Mouse (Mus musculus): ENCODE measurements around the gene Fam189a2.

Fam189a2 gene

DNA sequence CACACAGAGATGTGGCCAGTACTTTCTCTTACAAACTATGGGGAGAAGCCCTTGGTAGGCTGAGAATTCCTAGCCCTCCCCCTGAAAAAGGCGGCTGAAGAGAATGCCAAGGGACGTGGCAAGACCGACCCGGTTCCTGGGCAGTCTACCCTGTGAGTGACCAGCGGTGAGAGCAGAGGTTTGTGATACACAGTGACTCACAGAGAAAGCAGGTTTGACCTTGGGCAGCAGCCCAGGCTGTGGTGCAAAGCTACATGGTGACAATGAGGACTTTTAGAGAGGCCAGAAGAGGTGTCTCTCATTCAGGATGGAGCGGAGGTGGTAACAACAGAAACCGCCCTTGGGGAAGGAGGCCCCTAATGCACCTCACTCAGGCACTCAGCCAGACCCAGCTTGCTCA, 59.4 kb downstream of the Fam189a2 start:
- no peak for DNase-seq (ENCODE audit: low spot score)

DNA sequence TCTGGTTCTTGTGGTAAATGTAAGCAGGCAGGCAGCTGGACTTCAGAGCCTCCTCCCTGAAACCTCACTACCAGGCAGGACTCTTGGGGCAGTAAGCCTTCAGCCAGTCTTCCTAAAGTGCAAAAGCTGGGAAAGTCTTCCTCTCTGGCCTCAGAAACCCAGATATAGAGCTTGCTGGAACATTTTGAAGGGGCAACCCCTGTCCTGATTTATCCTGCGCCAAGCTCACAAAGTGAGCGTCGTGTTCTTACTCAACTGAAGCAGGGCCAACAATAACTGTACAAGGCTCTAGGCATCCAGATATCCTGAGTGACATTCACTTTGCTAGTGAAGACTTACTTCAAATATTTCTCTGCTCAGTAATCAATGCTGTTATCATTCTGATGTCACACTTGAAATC, 60.4 kb downstream of the Fam189a2 start:
- no peak for DNase-seq (ENCODE audit: low spot score)

DNA sequence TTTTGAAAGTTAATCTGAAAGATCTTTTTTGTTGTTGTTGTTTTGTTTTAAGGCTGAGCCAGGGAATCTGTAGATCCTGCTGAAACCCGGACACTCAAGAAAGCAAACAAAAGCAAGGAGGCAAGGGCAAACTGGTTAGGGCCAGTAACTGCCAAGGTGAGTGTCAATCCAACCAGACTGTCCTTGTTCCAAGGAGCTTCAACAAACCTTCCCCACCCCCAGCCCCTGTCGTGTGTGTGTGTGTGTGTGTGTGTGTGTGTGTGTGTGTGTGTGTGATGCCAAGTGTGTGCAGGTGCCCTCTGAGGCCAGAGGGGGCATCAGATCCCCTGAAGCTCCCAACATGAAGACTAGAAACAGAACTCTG, 62.0 kb downstream of the Fam189a2 start:
- DNase-seq (ENCODE audit: low spot score): no peak

DNA sequence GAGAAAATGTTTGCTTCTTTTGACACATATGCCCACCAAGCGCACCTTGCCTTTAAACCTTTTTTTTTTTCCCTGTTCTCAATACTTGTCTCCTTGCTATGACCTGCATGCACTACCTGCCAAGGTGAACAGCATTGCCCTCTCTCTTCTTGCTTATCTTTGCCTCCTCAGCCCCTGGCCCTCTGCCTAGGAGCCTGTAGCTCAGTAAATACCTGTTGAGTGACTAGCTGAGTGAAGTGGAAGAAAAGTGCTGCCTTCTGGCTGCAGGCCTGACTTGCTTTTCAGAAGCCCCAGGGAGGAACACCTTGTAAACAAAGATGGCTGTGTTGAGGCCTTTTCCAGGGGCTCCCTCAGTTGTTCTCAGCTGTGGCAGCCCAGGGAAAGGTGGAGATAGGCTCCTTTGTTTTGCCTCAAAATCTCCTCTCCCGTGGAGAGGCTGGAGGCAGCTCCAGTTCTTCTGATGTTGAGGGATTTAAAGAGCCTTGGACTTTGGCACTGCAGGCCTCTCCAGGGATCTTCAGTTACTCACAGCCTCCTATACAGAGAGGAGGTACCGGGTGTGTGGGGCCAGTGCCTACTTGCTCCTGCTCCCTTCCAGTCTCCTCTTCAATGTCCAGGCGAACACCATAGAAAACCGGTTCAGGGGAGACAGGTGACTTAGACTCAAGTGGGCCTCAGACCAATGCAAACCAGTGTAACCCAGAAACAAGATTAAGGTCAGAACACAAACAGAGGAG, 62.5 kb downstream of the Fam189a2 start:
- DNase-seq (ENCODE audit: low spot score): no peak

DNA sequence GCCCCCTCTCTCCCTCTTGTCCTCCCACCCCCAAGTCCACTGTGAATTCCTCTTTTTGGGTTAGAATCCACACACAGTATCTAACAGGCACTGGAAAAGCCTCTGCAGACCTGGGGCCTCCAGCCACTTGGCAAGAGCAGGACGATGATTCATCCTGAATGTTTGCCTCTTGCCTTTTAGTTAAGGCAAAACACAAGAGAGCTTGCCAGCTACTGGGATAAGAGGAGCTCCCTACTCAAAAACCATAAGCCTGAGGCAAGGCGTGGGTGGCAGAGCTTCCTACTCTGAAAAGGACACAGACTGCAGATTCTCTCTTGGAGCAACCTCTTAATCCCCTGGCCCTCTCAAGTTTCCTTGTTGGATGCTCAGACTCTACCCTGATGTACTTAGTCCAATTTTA, 63.7 kb downstream of the Fam189a2 start:
- peak; percentile 84 for DNase-seq (ENCODE audit: low spot score)

DNA sequence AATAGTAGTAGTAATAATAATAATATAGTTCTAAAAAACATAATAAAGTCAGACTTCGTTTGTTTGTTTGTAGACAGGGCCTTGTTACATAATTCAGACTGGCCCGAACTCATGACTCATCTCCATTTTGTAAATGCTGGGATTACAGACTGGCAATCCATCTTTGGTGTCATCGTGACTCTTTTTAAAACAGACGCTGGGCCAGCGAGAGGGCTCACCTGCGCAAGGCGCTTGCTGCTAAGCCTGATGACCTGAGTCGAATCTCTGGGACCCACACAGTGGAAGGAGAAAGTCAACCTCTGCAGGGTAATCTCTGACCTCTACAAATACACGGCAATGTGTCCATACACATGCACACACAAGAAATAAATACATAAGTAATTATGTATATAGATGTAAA, 64.4 kb downstream of the Fam189a2 start:
- DNase-seq (ENCODE audit: low spot score): no peak

DNA sequence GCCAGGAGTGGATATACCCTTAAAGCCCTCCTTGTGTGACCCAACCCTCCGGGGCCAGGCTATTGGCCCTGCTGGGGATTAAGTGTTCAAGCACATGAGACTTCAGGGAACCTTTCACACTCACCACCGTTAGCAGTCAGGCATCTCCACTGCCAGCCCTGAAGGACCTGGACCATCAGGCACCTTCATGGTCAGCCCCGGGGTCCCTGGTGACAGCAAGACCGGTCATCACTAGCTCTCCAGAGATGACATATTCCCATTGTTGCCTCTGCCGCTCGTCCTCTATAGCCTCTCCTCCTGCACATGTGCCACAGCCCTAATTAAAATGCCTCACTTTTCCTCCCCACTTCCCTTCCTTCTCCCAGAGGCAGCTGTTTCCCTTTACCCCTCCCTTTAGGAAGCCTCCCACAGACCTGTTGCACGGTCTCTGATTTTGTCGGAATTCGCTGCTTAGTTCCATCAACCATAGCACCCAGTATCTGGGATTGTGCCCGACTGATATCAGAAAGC, 66.4 kb downstream of the Fam189a2 start:
- DNase-seq (ENCODE audit: low spot score): no peak

DNA sequence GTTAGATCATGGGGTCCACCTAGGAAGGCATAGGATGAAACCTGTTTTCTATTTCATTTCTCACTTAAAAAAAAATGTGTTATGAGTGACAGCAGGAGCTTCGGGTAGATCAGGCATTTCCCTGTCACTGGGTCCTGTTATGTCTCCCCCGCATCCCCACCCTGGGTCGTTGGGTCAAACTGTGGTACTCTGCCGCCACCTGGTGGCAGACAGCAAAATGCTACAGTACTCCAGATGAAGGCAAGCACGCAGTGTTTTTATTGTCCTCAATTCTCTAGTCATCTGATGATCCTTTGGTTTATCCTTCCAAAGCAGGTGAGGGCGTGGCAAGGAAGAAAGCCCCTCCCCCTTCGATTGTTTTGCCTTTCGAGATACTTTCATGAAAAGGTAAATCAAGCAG, 69.3 kb downstream of the Fam189a2 start:
- DNase-seq (ENCODE audit: low spot score): peak; percentile 50

DNA sequence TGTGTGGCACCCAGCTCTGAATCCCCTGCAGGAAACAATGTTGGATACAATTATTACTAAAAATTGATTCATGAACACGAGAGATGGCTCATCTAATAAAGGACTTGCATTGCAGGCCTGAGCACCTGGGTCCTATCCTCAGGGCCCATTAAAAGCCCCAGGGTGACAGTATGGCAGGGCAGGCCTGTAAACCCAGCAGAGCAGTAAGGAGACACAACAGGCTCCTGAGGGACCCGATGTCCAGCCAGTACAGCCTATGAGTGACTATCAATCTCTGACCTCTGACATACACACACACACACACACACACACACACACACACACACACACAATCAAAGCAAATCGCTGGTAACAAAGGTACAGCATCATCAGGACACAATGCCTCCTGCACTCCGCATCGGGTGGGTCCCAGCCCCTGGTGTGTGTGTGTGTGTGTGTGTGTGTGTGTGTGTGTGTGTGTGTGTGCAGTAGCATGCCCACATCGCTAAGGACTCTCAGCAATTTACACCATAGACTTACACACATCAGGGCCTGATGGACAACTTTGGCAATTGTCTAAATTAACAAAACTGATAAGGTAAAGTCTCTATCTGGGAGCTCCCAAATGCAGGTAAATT, 69.9 kb downstream of the Fam189a2 start:
- DNase-seq (ENCODE audit: low spot score): no peak

DNA sequence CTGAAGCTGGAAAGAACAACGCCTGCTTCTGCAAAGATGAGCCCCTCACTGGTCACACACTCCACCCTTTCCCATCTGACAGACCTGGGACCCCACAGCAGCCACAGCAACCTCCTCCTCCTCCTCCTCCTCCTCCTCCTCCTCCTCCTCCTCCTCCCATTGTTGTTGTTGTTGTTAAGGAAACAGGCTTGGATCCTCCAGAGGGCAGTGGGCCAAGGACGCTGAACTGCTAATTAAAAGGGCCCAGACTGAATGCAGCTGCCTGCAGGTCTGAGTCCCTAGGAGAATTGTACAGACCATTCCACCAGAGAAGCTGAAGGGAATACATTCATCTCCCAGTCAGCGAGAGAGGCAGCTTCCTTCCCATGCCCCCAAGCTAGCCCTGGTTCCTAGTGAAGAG, 70.5 kb downstream of the Fam189a2 start:
- peak; percentile 42 for DNase-seq (ENCODE audit: low spot score)

DNA sequence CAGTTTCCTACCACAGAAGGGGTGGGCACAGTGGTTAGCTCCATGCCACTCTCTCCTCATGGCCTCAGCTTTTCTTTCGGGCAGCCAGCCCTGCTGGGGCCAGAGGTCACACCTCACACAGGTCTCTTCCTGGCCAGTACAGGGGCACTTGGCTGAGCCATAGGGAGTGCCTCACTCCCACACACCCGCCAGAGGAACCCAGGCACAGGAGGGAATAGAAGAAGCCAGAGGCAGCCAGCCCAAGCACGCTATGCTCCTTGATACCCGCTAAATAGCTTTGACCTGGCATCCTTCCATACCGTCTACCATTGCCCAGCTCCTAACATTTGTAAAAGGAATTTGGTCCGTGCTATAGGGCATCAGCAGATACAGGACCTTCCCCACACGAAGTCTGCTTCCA, 70.9 kb downstream of the Fam189a2 start:
- peak; percentile 44 for DNase-seq (ENCODE audit: low spot score)

DNA sequence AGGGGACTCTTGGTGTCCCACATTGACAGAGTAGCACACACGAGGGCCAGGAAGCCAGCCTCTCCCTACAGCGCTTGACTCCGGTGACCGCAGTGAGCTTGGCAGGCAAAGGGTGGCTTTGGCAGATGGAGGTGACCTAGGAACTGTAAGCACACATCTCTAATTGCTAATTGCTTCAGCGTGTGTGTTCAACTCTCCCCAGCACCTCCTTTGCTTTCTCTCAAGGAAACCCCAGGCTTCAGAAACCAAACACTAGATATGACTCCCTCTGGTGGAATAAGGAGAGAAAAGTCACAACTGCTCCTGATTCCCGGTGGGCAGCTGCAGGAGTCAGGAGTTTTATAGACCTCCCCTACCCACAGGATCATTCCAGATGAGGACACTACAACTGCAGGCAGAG, 71.9 kb downstream of the Fam189a2 start:
- no peak for DNase-seq (ENCODE audit: low spot score)

DNA sequence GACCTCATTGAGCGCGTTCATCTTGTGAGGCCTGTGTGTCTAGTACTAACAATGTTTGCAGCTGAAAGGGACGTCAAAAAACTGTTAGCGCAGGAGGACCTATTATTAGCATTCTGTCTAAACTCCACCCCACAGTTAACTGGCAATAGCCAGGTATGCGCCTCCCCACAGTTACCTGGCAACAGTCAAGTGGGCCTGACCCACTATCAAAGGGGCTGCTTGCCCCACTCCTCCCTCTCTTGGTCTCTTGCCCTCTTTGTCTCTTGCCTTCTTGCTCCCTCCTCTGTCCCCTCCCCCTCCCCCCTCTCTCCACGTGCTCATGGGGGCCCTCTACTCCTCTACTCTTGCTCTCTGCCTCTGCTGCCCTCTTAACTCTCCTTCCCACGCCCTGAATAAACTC, 73.3 kb downstream of the Fam189a2 start:
- no peak for DNase-seq (ENCODE audit: low spot score)

DNA sequence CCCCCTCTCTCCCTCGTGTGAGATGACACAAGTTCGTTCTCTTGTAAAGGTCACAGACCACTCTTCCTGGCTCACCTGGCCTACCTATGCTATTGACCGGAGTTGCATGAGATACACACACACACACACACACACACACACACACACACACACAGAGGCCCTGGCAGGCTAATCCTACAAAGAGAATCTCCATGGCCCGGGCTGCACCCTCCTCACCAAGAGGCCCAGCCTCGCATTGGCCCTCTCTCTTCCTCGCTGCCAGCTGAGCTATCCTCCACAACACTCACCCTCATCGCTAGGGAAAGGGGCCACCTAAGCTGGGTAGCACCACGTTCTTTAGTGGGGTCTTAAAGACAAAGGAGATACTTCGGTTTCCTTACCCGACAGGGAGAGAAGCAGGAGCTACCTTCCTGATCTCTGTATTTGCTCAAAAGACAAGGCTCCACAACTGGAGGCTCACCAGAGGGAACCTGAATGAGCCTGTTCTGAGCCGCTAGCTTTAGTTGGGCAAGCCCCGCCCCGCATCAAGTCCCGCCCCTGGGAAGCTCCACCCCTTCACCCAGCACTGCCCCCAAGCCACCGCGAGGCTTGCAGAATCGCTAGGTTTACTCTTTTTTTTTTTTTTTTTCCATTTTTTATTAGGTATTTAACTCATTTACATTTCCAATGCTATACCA, 74.4 kb downstream of the Fam189a2 start:
- DNase-seq (ENCODE audit: low spot score): no peak

DNA sequence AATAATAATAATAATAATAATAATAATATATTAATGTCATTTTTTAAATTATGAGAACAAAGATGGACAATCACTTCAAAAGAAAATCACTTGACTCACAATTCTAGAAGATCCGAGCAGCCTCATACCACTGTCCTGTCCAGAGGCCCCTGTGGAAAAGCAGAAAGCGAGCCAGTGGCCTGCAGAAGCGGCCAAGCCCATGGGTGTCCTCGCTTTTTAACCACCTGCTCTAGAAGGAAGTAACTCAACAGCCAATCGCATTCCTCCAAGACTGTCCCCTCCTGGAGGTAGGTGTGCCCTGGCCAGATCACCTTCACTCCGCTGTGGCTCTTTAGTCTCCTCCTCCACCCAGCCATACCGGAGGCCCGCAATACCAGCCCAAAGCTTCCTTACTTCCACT, 75.4 kb downstream of the Fam189a2 start:
- DNase-seq (ENCODE audit: low spot score): no peak

DNA sequence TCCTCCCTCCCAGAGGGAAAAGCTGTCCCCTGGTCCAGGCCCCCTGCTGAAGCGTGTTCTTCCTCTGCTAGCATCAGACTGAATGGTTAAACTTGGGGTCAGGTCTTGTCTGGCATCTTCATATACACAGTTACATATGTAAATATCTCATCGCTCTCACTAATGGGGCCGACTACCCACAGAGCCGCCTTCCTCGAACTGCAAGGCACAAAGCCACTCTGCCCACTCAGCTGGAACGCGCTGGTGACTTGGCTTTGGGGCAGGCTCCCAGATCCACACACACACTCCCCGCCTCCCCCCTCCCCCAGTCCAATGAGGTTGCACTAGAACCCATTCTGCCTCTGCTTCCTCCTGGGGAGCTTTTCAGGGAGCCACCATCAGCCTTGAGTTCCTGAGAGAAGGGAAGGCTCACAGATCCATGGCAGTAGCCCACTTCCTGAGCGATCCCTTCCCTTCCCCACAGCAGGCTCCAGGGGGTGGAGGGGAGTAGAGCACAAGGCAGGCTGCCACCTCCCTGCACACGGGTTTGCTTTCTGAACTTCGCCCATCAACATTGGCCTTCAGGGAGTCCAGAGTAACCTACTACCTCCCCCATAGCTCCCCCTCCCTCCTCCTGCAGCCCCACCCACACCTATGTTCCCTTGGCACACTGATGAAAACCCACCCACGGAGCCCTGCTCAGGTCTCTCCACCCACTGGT, 82.4 kb downstream of the Fam189a2 start:
- DNase-seq (ENCODE audit: low spot score): no peak

DNA sequence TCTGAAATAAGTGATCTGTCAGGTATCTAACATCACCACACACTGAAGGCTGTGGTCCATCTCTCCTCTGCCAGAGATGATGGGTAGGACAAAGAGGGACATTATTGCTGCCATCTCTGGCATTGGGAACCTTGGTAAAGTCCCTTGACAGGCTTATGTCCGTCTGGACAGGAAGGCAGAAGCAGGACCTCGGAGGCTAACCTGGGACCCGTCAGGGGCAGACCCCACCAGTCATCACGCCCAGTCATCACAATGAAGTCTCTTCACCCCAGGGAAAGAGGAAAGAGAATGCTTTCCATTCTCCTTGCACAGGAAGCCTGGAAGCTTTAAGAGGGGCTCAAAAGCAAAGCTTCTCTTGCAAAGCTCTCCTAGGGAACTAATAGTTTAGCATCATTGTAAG, 82.9 kb downstream of the Fam189a2 start:
- no peak for DNase-seq (ENCODE audit: low spot score)

DNA sequence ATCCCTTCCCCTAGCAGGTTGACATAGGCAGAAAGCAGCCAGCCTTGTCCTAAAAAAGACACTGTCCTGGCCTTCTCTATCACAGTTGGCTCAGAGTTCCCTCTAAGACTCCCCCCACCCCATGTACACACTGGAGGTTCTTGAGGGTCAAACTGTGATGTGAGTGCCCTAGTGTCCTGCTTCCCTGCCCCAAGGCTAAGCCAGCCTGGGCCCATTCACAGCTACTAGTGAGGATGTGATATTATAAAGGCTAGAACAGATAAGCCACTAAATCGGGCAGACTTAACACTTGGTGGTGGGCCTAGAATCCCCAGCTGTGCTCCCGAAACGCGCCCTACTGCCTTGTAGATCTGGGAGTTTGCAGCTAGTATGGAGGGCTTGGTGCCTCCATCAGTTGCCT, 84.1 kb downstream of the Fam189a2 start:
- no peak for DNase-seq (ENCODE audit: low spot score)

DNA sequence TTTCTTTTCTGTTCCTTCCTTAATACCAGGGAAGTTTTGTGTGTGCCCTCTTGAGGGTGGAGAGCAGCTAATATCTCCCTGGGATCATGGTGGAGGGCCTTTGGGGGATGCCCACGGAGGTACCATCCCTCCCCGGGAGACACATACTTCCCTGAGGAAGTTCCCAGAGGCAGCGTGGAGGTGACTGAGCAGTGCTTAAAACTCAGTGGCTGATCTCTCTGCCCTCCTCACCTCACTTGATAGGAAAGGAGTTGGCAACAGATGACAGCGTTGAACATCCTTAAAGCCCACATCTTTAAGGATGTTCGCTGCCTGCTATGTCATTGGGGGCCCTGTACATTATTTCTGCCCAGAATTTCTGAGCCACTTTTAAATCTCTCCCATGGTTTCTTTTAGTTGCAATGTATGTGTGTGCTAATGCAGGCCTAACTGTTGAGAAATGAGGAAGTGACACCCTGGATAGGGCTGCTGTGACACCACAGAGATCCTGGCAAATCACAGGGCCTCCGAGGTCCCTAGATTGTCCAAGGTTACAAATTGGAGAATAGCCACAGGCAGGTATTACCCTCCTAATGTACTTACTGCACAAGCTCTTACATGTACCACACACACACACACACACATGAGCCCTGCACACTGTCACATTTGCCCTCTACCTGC, 84.7 kb downstream of the Fam189a2 start:
- DNase-seq (ENCODE audit: low spot score): no peak

DNA sequence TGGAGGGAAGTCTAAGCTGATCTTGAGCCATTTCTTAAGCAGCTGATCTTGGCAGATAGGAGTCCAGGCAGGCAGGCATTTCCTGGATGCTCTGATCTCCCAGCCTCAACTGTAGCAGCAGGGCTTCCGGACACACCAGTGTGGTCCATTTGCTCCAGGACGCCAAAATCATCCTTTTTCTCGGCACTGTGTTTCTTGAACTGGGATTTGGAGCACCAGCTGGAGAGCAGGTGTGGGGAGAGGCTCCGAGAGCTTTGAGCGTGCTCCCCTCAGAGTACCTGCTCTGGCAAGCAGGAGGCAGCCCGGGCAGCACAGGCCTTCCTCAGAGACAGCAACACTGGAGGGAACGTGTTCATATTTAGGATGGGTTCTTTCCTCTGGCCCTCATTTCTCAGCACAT, 87.9 kb downstream of the Fam189a2 start:
- DNase-seq (ENCODE audit: low spot score): no peak

DNA sequence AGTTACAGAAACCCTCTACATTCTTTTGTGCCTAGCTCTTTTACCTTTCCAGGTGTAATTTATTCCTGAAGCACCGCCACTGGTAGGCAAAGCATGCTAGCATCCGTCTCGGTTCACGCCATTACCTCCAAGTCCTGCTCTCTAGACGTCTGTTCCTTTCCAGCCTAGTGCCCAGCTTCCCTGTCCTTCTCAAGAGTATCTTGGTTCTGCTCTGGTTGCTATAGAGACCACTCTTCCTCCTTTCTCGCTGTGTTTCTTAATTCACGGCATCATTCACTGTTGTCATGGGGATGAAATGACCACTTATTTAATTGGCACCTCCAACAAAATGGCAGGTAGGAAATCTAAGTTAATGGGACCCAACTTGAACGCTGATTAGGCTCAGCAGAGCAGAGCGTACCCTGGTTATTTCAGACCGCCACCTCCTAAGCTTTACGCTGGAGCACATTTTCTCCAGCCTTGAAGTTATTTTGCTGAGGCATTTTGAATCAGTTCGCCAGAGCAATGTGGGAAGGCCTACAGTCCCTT, 89.3 kb downstream of the Fam189a2 start:
- no peak for DNase-seq (ENCODE audit: low spot score)

DNA sequence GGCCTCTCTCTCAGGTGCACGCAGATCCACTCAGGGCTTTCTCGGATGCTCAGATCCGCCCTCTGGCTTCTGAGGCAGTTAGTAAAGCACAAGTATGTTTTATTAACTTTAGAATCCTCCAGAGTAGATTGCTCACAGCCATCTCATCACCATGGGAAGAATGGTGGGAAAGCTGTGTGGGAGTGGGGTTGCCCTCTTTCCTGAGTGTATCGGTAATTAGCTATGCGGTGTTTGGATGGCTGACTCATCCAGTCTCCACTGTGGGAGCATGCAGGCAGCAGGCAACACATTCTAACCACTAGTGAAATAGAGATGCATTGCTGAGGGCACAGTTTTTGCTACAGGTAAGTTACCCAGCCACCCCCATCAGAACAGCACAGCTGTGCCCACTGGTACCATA, 100.0 kb downstream of the Fam189a2 start:
- DNase-seq (ENCODE audit: low spot score): no peak
